Mouse (Mus musculus): ENCODE results near the gene C1ql4. TPM values are rescaled to one million over a fixed set of nuclear protein-coding genes. Genes with fewer than 3 reads are reported as not detected.

Gene C1ql4
- total and polyA plus RNA-seq, 3 experiments, result not detected

DNA sequence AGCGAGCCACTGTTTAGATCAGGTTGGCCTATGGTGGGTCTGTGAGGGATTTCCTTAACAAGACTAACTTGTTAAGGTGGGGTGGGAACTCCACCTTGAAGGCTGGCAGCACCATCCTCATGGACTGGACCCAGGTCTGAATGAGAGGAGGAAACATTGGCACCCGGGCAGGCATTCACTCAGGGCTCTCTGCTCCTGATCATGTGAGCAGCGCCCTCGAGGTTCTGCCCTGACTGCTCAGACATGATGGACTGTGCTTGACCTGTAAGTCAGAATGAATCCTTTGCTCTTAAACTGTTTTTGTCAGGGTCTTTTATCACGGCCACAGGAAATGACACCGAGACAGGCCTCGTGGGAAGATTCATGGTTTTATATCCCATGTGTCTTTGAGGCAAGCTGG is 17.6 kb upstream of the C1ql4 start:
- intact Hi-C loops (cut with DNase I), result no loop called here
- no peaks in the 10 kb centered on the region for H3K27me3 ChIP-seq (ENCODE audit: control insufficient read depth, insufficient read depth, low read length)
- no peaks in the 10 kb centered on the region for H3K36me3 ChIP-seq (ENCODE audit: control insufficient read depth, insufficient read depth, low read length)
- H3K4me3 ChIP-seq, result no peak overlapping the region
- no peaks in the 10 kb centered on the region for H3K79me2 ChIP-seq (replicated peaks; ENCODE audit: control insufficient read depth, insufficient read depth, low read length)
- no peak overlapping the region for H3K9ac ChIP-seq (ENCODE audit: low read depth, low read length)
- H3K4me1 ChIP-seq (ENCODE audit: control insufficient read depth, insufficient read depth, low read length), result no peaks in the 10 kb centered on the region
- WGBS, result 50% methylated on average over 7 of the region's 7 CpGs
- no peak overlapping the region for H3K27ac ChIP-seq
- no peak for DNase-seq
- no peak for TF ChIP-seq POLR2A (IDR thresholded peaks at IDR 0.05; ENCODE audit: insufficient read depth, low read depth, low read length)
- no peak for TF ChIP-seq EP300 (IDR thresholded peaks at IDR 0.05; ENCODE audit: insufficient read depth, low read depth, low read length)
- no peak for TF ChIP-seq CTCF (IDR thresholded peaks at IDR 0.05)

DNA sequence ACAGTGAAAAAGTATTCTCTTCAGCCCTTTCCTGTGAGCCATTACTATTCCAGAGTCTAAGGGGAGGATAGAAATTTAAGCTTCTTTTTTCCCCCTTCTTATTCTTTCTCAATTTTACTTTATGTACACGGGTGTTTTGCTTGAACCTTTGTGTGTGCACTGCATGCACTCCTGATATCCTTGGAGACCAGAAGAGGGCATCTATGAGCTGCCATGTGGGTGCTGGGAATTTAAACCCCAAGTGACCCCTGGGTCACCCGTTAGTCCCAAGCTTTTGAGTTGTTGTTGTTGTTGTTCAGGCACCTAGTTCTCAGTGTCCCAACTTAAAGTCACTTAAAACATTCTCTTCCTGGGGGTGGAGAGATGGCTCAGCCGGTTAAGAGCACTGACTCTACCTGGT is 12.4 kb upstream of the C1ql4 start:
- peaks cover 14% of the 10 kb centered on the region for H3K27me3 ChIP-seq (ENCODE audit: control insufficient read depth, insufficient read depth, low read length)
- WGBS, result 58% methylated on average over 3 of the region's 3 CpGs

DNA sequence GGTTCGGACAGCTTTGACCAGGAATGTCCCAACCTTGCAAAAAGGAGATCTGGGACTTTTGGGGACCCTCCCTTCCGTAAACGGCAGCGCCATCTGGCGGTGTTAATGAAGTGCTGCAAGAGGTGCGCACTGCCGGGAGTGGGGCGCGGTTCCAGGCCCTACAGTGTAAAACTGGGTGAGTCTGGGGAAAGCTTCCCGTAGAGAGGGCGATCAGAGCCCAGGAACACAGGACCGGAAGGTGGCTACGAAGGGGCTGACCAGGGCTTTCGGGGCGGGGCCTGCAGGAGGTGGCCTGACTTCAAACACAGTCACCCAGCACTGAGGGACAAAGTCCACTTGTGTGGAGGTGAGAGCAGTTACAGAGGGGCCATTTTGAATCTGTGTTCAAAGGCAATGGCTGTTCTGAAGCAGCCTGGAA is 11.5 kb upstream of the C1ql4 start:
- Histone ChIP-seq H3K9ac (ENCODE audit: low read depth, low read length) (no peak overlapping the region), H3K79me2 (replicated peaks; ENCODE audit: control insufficient read depth, insufficient read depth, low read length) (no peaks in the 10 kb centered on the region), H3K27me3 (ENCODE audit: control insufficient read depth, insufficient read depth, low read length) (peaks cover 18% of the 10 kb centered on the region), H3K36me3 (ENCODE audit: control insufficient read depth, insufficient read depth, low read length) (no peaks in the 10 kb centered on the region), H3K27ac (no peak overlapping the region), H3K4me3 (no peak overlapping the region), H3K4me1 (ENCODE audit: control insufficient read depth, insufficient read depth, low read length) (peaks cover 3% of the 10 kb centered on the region)
- intact Hi-C loops (cut with DNase I), result loop anchor here (2.0 kb wide), 1 partner anchor 48 kb away; no protein-coding TSS in a partner anchor
- peak; percentile 54 to 70 for DNase-seq
- TF ChIP-seq EP300 (IDR thresholded peaks at IDR 0.05; ENCODE audit: insufficient read depth, low read depth, low read length), result no peak
- TF ChIP-seq CTCF (IDR thresholded peaks at IDR 0.05), result peak; percentile 85
- 6% methylated on average over 15 of the region's 15 CpGs for WGBS

More for the DNA sequence above, 12.4 kb upstream of the C1ql4 start:
- DNase-seq, result no peak
- Histone ChIP-seq H3K9ac (ENCODE audit: low read depth, low read length) (no peak overlapping the region), H3K27ac (no peak overlapping the region), H3K36me3 (ENCODE audit: control insufficient read depth, insufficient read depth, low read length) (no peaks in the 10 kb centered on the region), H3K79me2 (replicated peaks; ENCODE audit: control insufficient read depth, insufficient read depth, low read length) (no peaks in the 10 kb centered on the region), H3K4me1 (ENCODE audit: control insufficient read depth, insufficient read depth, low read length) (peaks cover 3% of the 10 kb centered on the region), H3K4me3 (no peak overlapping the region)
- intact Hi-C loops (cut with DNase I), result loop anchor here (2.0 kb wide), 1 partner anchor 49 kb away; no protein-coding TSS in a partner anchor
- no peak for TF ChIP-seq POLR2A (IDR thresholded peaks at IDR 0.05; ENCODE audit: insufficient read depth, low read depth, low read length)
- no peak for TF ChIP-seq EP300 (IDR thresholded peaks at IDR 0.05; ENCODE audit: insufficient read depth, low read depth, low read length)
- TF ChIP-seq CTCF (IDR thresholded peaks at IDR 0.05), result no peak

DNA sequence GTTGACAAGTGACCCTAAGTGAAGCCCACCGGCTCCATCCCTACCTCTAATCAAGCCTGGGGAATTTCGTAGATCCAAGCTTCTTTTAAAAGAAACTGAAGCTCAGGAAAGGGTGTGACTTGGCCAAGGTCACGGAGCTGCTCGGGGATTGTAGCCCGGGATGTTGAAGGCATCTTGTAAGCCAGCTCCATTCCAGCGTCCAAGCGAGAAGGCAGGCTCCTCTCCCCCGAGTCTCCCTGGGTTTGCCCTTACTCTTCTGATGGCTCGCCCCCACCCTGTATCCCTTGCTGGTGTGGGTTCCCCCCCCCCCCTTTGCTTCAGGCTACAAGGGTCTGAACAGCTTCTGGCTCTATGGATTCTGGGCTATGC is 10.9 kb upstream of the C1ql4 start:
- 0 out of 2 replicates have a peak overlapping the region, but pooled peaks have one; percentile 34 for H3K9ac ChIP-seq (ENCODE audit: low read depth, low read length)
- TF ChIP-seq POLR2A (IDR thresholded peaks at IDR 0.05; ENCODE audit: insufficient read depth, low read depth, low read length) (no peak), CTCF (IDR thresholded peaks at IDR 0.05) (no peak), EP300 (IDR thresholded peaks at IDR 0.05; ENCODE audit: insufficient read depth, low read depth, low read length) (no peak)
- peaks cover 18% of the 10 kb centered on the region for H3K27me3 ChIP-seq (ENCODE audit: control insufficient read depth, insufficient read depth, low read length)
- H3K27ac ChIP-seq, result no peak overlapping the region
- no peak for DNase-seq
- no peaks in the 10 kb centered on the region for H3K36me3 ChIP-seq (ENCODE audit: control insufficient read depth, insufficient read depth, low read length)
- peaks cover 3% of the 10 kb centered on the region for H3K4me1 ChIP-seq (ENCODE audit: control insufficient read depth, insufficient read depth, low read length)
- no peaks in the 10 kb centered on the region for H3K79me2 ChIP-seq (replicated peaks; ENCODE audit: control insufficient read depth, insufficient read depth, low read length)
- WGBS, result 5% methylated on average over 9 of the region's 9 CpGs
- intact Hi-C loops (cut with DNase I), result loop anchor here (2.0 kb wide), 1 partner anchor 48 kb away; no protein-coding TSS in a partner anchor
- peak overlapping the region; percentile 41; the same call in 1 of the 2 replicates for H3K4me3 ChIP-seq

DNA sequence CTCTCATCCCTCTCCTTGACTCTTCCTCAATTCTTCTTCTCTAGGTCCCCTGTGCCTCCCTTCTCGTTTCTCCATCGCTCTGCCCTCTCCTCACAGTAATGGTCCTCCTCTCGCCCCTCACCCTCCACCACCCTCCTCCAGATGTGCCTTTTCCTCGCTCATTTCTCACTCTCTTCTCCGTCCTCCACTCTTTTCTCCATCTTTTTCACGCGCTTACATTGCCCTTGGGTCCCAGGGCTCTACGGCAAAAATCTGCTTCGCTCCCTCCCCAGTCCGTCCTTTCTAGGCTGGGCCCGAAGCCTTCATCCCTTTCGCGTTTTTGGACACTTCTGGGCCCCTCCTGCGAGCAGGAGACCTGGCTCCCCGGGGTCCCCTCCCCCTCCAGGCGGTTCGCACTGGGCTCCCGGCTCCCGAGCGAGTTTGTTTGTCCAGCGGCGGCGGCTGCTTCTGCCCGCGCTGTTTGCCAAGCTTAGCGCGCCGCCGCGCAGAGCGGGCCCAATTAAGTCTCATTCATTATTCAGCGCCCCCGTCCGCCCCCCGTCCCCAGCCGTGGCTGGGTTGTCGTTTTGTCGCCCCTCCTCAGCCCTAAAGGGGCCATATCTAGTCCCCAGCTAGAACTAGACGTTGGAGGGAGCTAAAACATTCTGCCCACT is 10.3 kb upstream of the C1ql4 start:
- no peak for TF ChIP-seq POLR2A (IDR thresholded peaks at IDR 0.05; ENCODE audit: insufficient read depth, low read depth, low read length)
- TF ChIP-seq EP300 (IDR thresholded peaks at IDR 0.05; ENCODE audit: insufficient read depth, low read depth, low read length), result no peak
- no peak for TF ChIP-seq CTCF (IDR thresholded peaks at IDR 0.05)
- Histone ChIP-seq H3K4me3 (peak overlapping the region; percentile 41), H3K36me3 (ENCODE audit: control insufficient read depth, insufficient read depth, low read length) (no peaks in the 10 kb centered on the region), H3K4me1 (ENCODE audit: control insufficient read depth, insufficient read depth, low read length) (peaks cover 3% of the 10 kb centered on the region), H3K9ac (ENCODE audit: low read depth, low read length) (peak overlapping the region; percentile 34; the same call in 1 of the 2 replicates), H3K79me2 (replicated peaks; ENCODE audit: control insufficient read depth, insufficient read depth, low read length) (no peaks in the 10 kb centered on the region), H3K27me3 (ENCODE audit: control insufficient read depth, insufficient read depth, low read length) (peaks cover 18% of the 10 kb centered on the region), H3K27ac (no peak overlapping the region)
- DNase-seq, result peak in 1 of 2 experiments; percentile 56
- intact Hi-C loops (cut with DNase I), result loop anchor here (2.0 kb wide), 1 partner anchor 47 kb away; no protein-coding TSS in a partner anchor
- WGBS, result under 1% methylated on average over 39 of the region's 39 CpGs

DNA sequence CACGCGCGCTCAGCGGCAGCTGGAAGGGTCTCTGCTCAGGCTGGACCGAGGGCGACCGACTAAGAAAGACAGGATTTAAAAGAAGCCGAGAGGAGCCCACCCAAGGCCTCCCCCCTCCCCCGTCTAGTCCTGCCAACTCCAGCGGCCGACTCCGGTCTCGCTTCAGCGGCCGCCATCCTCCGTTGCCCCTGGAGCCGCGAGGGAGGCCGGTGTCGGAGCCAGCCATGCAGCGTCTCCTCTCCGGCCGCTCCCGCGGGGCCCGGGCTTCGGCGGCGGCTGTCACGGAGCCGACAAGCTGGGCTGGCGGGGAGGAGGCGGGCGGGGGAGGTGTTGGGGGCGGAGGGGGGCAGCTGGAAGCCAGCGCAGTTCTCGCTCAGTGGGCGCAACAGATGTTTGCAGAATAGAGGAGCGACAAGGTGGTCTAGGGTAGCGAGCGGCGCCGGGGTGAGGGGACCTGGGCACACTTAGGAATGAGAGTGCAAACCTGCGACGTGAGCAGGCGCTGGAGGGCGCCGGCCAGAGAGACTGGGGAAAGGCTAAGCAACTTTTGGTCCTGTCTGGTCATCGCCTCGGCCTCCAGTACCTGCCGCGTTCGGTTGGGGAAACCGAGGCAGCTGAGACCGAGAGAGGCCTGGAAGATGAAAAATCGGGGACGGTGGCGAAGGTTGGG is 9.3 kb upstream of the C1ql4 start:
- DNase-seq, result peak in 1 of 2 experiments; percentile 48
- intact Hi-C loops (cut with DNase I), result no loop called here
- Histone ChIP-seq H3K4me3 (peak overlapping the region; percentile 41), H3K9ac (ENCODE audit: low read depth, low read length) (no peak overlapping the region), H3K36me3 (ENCODE audit: control insufficient read depth, insufficient read depth, low read length) (no peaks in the 10 kb centered on the region), H3K27me3 (ENCODE audit: control insufficient read depth, insufficient read depth, low read length) (peaks cover 18% of the 10 kb centered on the region), H3K4me1 (ENCODE audit: control insufficient read depth, insufficient read depth, low read length) (peaks cover 3% of the 10 kb centered on the region), H3K27ac (no peak overlapping the region), H3K79me2 (replicated peaks; ENCODE audit: control insufficient read depth, insufficient read depth, low read length) (no peaks in the 10 kb centered on the region)
- no peak for TF ChIP-seq CTCF (IDR thresholded peaks at IDR 0.05)
- no peak for TF ChIP-seq POLR2A (IDR thresholded peaks at IDR 0.05; ENCODE audit: insufficient read depth, low read depth, low read length)
- no peak for TF ChIP-seq EP300 (IDR thresholded peaks at IDR 0.05; ENCODE audit: insufficient read depth, low read depth, low read length)
- WGBS, result 1% methylated on average over 57 of the region's 58 CpGs

Data from heart, adult 2 months (tissue).